Mouse (Mus musculus) B cell, adult 2 months (primary cell): ENCODE data around the gene Bysl.
"Not testable (repeated sequence)": the region's sequence is repeated elsewhere in the genome, so short reads cannot be mapped to it uniquely, and the experiment has no call there.

Experiments used
- DNase-seq, 2 experiments: peaks; one replicate each; pipeline ENCODE4 v3.0.0; 2022

Bysl gene

GRCm38 (mm10) chr17:47618556-47619311 is 7.4 kb upstream of the Bysl start:
- DNase-seq = no peak

- no peak for DNase-seq
Observed at GRCm38 (mm10) chr17:47617605-47618307, 6.5 kb upstream of the Bysl start.

GRCm38 (mm10) chr17:47616652-47617051 is 5.4 kb upstream of the Bysl start:
- DNase-seq = no peak

GRCm38 (mm10) chr17:47616119-47616518 is 4.8 kb upstream of the Bysl start:
- no peak for DNase-seq

GRCm38 (mm10) chr17:47614018-47614417 is 2.7 kb upstream of the Bysl start:
- DNase-seq = peak; percentile 66 to 67

- DNase-seq = no peak
Observed at GRCm38 (mm10) chr17:47611661-47611982, 330 bp upstream of the Bysl start.

GRCm38 (mm10) chr17:47609182-47609581 is 2.1 kb downstream of the Bysl start:
- DNase-seq = no peak

- peak; percentile 36 to 40 for DNase-seq
Observed at GRCm38 (mm10) chr17:47606220-47606619, 5.1 kb downstream of the Bysl start.

- DNase-seq = no peak
Observed at GRCm38 (mm10) chr17:47602289-47602688, 9.0 kb downstream of the Bysl start.

- DNase-seq = no peak
Observed at GRCm38 (mm10) chr17:47601389-47601755, 9.9 kb downstream of the Bysl start.

- peak in 1 of 2 experiments; percentile 36 for DNase-seq
Observed at GRCm38 (mm10) chr17:47600601-47601388, 10.5 kb downstream of the Bysl start.

- peak; percentile 26 to 28 for DNase-seq
Observed at GRCm38 (mm10) chr17:47599511-47600297, 11.6 kb downstream of the Bysl start.

GRCm38 (mm10) chr17:47598580-47599304 is 12.6 kb downstream of the Bysl start:
- DNase-seq = not testable (repeated sequence)

GRCm38 (mm10) chr17:47597838-47598579 is 13.3 kb downstream of the Bysl start:
- peak; percentile 68 to 73 for DNase-seq

GRCm38 (mm10) chr17:47597261-47597660 is 14.0 kb downstream of the Bysl start:
- DNase-seq = no peak

- no peak for DNase-seq
Observed at GRCm38 (mm10) chr17:47596839-47597164, 14.5 kb downstream of the Bysl start.

GRCm38 (mm10) chr17:47596162-47596838 is 15.0 kb downstream of the Bysl start:
- DNase-seq = no peak

GRCm38 (mm10) chr17:47595248-47596161 is 15.8 kb downstream of the Bysl start:
- no peak for DNase-seq

- DNase-seq = no peak
Observed at GRCm38 (mm10) chr17:47594969-47595247, 16.4 kb downstream of the Bysl start.
